Mouse (Mus musculus) liver, embryonic 16.5 days (tissue): Measurements from ENCODE around the gene Smim24. TPM values are rescaled to one million over a fixed set of nuclear protein-coding genes. Genes with fewer than 3 reads are reported as not detected.

Experiments
- ATAC-seq: fragments of 200-750 bp; cut with Nextera tagmentation; 2 replicates; pipeline ENCODE4 v1.8.0; 2017; ENCODE audit warnings: low read depth, mild to moderate bottlenecking, moderate number of reproducible peaks, moderate library complexity
- H3K27ac ChIP-seq: fragments of 300-500 bp; sonication (generic); 2 replicates; pipeline ENCODE4 v1.5.1; 2014; ENCODE audit warnings: mild to moderate bottlenecking, low read length
- H3K27me3 ChIP-seq: fragments of 300-500 bp; sonication (generic); 2 replicates; pipeline ENCODE4 v1.6.1; 2014; ENCODE audit warnings: low read depth, low read length, mixed read lengths; ENCODE audit not compliant: control insufficient read depth, insufficient read depth
- H3K36me3 ChIP-seq: fragments of 300-500 bp; sonication (generic); 2 replicates; pipeline ENCODE4 v1.6.1; 2014; ENCODE audit warnings: mild to moderate bottlenecking; ENCODE audit not compliant: control insufficient read depth, insufficient read depth
- H3K4me1 ChIP-seq: fragments of 300-500 bp; sonication (generic); 2 replicates; pipeline ENCODE4 v1.6.1; 2014; ENCODE audit warnings: low read depth, low read length, mixed read lengths; ENCODE audit not compliant: control insufficient read depth
- H3K4me2 ChIP-seq: fragments of 300-500 bp; sonication (generic); 2 replicates; pipeline ENCODE4 v1.6.1; 2014; ENCODE audit warnings: low read depth, low read length, mixed read lengths
- H3K4me3 ChIP-seq: fragments of 300-500 bp; sonication (generic); 2 replicates; pipeline ENCODE4 v1.5.1; 2014; ENCODE audit warnings: low read depth, mild to moderate bottlenecking, low read length
- H3K9ac ChIP-seq: fragments of 300-500 bp; sonication (generic); 2 replicates; pipeline ENCODE4 v1.6.1; 2014; ENCODE audit warnings: low read depth, low read length
- H3K9me3 ChIP-seq: fragments of 300-500 bp; sonication (generic); replicated peaks from 2 replicates; pipeline ENCODE4 v1.6.1; 2016; ENCODE audit warnings: low read length; ENCODE audit not compliant: control insufficient read depth
- WGBS: fragments of 180-500 bp; shearing (Covaris S2); extraction: QIAGEN DNeasy Blood & Tissue Kit; methylation state at CpG from one replicate; pipeline ENCODE4 v1.1.7; 2014; ENCODE audit not compliant: insufficient replicate concordance; 5-methylcytosine and 5-hydroxymethylcytosine counted together
- polyA plus RNA-seq: library from polyadenylated mRNA; unstranded; fragments of >200 nt; fragmentation: Nextera tagmentation; extraction: Ambion mirVana; gene quantifications from 2 replicates; pipeline ENCODE4 v1.2.1, GENCODE M21; 2015

Gene Smim24
- polyA plus RNA-seq, 1 experiment from 2014 or later = 4.1 TPM

DNA sequence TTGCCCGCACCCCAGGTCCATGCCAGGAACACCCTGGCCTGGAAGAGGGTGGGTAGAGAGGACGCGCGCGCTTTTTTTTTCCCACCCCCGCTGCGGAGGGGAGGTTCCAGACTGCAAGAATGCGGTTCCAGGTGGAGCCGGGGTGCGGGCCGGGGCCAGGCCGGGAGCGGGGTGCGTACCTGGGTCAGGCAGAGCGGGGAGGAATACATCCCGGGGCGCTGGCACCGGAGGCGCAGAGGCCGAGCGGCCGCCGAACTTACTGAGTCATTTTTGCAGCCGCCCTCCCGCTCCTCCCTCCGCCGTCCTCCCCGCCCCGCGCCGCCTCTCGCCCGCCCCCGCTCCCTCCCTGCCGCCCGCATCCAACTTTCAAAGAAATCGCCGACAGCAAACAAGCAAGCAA, 34.0 kb downstream of the Smim24 start:
- Histone ChIP-seq H3K4me3 (peak overlapping the region; percentile 62), H3K27me3 (peaks cover 75% of the 10 kb centered on the region), H3K9ac (peak overlapping the region; percentile 51; the same call in 1 of the 2 replicates), H3K4me1 (peaks cover 23% of the 10 kb centered on the region), H3K9me3 (no peaks in the 10 kb centered on the region), H3K4me2 (peak overlapping the region; percentile 65), H3K27ac (no peak overlapping the region), H3K36me3 (no peaks in the 10 kb centered on the region)
- no peak for ATAC-seq
- WGBS = 1% methylated on average over 38 of the region's 38 CpGs

DNA sequence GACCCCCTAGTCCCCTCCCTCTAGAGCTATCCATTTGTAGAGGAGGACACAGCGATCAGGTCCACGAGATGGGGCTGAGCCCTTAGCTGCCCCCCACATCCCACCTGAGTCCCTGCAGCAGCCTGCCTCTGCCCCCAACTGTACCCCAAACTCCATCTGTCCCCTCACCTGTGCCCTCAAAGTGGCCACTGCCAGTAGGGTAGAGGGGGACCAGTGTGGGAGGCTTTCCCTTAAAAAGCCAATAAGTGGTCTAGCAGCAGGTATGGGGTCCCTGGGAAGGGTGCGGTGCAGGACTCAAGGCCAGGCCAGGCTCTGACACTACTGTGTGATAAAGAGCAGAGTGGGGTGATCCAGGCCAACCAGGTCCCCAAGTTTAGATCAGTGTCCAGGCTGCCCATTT, 34.5 kb downstream of the Smim24 start:
- Histone ChIP-seq H3K27ac (no peak overlapping the region), H3K4me3 (peak overlapping the region; percentile 62), H3K36me3 (no peaks in the 10 kb centered on the region), H3K4me1 (peaks cover 23% of the 10 kb centered on the region), H3K9ac (no peak overlapping the region), H3K27me3 (peaks cover 78% of the 10 kb centered on the region), H3K9me3 (no peaks in the 10 kb centered on the region), H3K4me2 (peak overlapping the region; percentile 65)
- WGBS = 45% methylated on average over 3 of the region's 3 CpGs
- ATAC-seq = no peak

DNA sequence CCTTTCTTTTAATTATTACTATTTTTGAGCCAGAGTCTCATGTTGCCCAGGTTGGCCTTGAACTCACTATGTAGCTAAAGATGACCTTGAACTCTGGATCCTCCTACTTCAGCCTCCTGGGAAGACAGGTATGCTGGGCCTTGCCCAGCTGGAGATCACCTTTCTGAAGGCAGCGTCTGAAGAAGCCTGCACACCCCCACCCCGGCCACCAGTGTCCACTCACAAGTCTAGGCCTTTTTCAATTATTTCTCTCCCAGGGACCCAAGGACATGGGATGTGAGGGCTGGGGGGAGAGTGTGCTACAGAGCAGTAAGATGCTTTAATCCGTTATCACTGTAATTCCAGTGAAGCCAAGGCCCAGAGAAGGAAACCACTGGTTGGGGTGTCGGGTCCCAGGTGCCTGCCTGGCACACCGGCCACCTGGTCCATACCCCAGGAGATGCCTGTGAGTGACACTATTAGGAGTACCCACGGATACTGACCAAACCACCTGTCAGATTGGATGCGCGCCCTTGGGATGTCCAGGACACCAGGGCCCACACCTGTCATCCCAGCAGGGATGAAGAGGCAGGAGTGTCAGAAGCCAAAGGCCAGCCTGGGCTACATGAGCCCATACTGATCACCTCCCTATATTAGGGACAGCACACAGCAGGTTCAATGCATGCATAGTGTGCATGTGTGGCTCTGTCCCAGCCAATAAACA, 35.1 kb downstream of the Smim24 start:
- Histone ChIP-seq H3K4me1 (peaks cover 27% of the 10 kb centered on the region), H3K27ac (no peak overlapping the region), H3K36me3 (no peaks in the 10 kb centered on the region), H3K9ac (no peak overlapping the region), H3K4me2 (no peak overlapping the region), H3K27me3 (peaks cover 80% of the 10 kb centered on the region), H3K9me3 (no peaks in the 10 kb centered on the region), H3K4me3 (no peak overlapping the region)
- WGBS = 81% methylated on average over 8 of the region's 8 CpGs
- ATAC-seq = no peak

DNA sequence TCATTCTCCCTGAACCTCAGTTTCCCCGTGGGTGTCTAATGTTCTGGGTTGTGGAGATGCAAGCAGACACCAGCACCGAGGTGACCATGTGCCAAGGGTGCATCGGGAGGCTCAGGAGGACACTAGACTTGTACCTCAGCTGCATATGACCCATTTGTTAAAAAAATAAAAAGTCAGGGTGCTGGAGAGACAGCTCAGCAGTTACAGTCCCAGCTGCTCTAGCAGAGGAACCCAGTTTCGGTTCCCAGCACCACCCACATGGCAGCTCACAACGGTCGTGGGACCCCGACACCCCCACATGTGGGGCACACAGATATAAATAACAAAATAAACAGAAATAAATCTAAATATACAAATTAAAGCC, 35.6 kb downstream of the Smim24 start:
- 69% methylated on average over 7 of the region's 7 CpGs for WGBS
- peaks cover 32% of the 10 kb centered on the region for H3K4me1 ChIP-seq
- no peak for ATAC-seq

DNA sequence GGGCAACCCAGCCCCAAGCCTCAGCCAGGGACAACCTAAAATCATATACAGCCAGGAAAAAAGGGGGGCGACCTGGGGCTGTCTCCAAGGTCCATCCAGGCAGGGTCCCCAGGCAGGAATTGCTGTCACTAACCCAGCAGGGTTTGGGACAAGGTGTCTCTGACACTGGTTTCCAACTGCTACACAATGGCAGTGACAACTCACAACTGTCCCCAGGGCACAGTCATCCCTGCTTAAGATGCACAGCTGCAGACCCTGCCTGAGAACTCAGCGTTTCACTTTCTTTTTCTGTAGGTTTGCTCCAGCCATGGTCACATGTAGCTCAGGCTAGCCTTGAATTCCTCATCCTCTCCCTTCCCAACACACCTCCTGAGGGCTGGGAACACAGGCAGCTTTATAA, 36.2 kb downstream of the Smim24 start:
- no peaks in the 10 kb centered on the region for H3K9me3 ChIP-seq
- no peaks in the 10 kb centered on the region for H3K36me3 ChIP-seq
- peaks cover 33% of the 10 kb centered on the region for H3K4me1 ChIP-seq
- H3K4me3 ChIP-seq = no peak overlapping the region
- no peak overlapping the region for H3K27ac ChIP-seq
- peak overlapping the region; percentile 93; the same call in 1 of the 2 replicates for H3K4me2 ChIP-seq
- H3K9ac ChIP-seq = no peak overlapping the region
- ATAC-seq = no peak
- peaks cover 77% of the 10 kb centered on the region for H3K27me3 ChIP-seq
- 17% methylated on average over 2 of the region's 2 CpGs for WGBS

More for the DNA sequence above, 35.6 kb downstream of the Smim24 start:
- Histone ChIP-seq H3K27ac (no peak overlapping the region), H3K4me3 (no peak overlapping the region), H3K27me3 (peaks cover 80% of the 10 kb centered on the region), H3K4me2 (no peak overlapping the region), H3K9ac (no peak overlapping the region), H3K36me3 (no peaks in the 10 kb centered on the region), H3K9me3 (no peaks in the 10 kb centered on the region)

DNA sequence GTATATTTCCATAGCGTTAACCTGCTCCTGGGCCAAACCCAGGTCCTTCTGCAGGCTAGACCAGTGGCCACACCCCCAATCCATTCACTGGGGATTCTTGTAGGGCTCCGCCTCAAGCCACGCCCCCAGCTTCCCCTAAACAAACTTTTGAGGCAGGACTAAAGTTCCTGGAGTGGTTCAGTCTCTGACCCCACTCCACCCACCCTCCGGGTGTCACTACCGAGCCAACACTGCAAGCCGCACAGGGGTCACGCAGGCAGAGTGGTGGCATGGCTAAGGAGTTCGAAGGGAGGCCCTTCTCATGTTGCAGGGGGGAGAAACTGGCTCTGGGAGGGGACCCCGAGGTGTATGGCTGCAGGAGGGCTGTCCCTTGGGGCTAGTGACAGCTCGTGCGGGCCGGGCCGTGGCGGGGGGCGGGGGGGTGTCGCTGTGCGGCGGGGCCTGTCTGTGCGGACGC, 36.8 kb downstream of the Smim24 start:
- Histone ChIP-seq H3K4me3 (peak overlapping the region; percentile 70), H3K9ac (peak overlapping the region; percentile 76), H3K27ac (peak overlapping the region; percentile 91), H3K4me2 (peak overlapping the region; percentile 93), H3K9me3 (no peaks in the 10 kb centered on the region), H3K36me3 (no peaks in the 10 kb centered on the region), H3K4me1 (peaks cover 33% of the 10 kb centered on the region), H3K27me3 (peaks cover 72% of the 10 kb centered on the region)
- 0% methylated on average over 20 of the region's 20 CpGs for WGBS
- ATAC-seq = peak; percentile 62

DNA sequence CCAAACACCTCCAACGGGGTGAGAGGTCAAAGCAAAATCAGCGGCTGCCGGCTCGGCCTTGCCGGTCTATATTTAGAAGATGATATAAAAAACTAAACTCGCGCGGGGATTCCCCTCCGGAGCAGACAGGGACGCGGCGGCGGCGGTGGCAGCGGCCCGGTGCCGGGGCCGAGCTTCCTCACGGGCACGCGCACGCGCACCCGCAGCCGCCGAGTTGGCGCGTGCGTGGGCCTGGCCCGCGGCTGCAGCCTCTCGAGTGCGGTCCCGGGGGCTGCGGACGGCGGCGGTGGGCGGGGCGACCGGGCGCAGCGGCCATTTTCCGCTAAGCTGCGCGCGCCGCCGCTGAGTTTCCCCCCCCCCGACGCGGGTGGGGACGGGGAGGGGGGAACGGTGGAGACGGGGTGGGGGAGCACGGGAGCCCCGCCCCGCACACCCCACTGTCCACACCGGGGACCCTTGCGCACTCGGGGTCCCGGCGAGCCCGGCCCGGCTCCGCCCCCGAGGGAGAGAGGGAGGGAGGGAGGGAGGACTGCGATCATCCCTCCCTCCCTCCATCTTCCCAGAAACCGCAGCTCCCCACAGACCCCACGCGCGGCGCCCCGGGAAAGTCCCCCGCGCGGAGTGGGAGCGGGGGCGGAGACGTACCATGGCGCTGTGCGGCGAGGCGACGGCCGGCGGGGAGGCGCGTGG, 37.4 kb downstream of the Smim24 start:
- Histone ChIP-seq H3K4me2 (peak overlapping the region; percentile 93), H3K9ac (peak overlapping the region; percentile 76), H3K27me3 (peaks cover 65% of the 10 kb centered on the region), H3K27ac (peak overlapping the region; percentile 91), H3K4me3 (peak overlapping the region; percentile 70), H3K36me3 (no peaks in the 10 kb centered on the region), H3K9me3 (no peaks in the 10 kb centered on the region), H3K4me1 (peaks cover 33% of the 10 kb centered on the region)
- peak; percentile 28 for ATAC-seq
- under 1% methylated on average over 70 of the region's 89 CpGs for WGBS

DNA sequence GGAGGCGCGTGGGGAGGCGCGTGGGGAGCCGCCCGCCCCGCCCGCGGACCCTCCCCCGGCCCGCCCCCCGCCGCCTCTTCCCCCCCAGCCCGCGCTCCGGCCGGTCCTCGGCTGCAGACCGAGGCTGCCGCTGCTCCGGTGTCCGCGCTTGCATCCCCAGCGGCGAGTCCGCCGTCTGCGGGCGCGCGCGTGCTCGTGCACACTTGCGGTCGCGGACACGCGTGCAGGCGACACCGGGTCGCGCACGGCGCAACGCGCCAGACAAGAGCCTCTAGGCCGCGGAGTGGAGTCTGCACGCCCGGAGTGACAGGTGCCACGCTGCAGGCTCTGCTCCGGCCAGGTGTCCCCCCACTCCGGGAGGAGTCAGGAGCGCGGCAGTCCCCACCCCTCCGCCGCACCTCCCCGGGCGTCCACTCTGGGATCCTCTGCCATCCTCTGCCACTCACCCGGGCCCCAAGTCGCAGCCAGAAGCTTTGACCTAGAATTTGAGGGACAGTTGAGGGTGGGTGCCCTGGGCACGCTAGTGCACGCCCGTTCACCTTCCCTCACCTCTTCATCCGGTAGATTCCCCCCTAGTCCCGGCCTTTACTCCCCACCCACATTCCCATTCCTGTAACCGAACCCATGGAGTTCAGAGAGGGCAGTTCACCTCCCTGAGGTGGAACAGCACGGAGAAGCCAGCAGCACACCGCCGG, 38.1 kb downstream of the Smim24 start:
- ATAC-seq = no peak
- peak overlapping the region; percentile 70 for H3K4me3 ChIP-seq
- H3K9me3 ChIP-seq = no peaks in the 10 kb centered on the region
- H3K4me1 ChIP-seq = peaks cover 33% of the 10 kb centered on the region
- H3K4me2 ChIP-seq = peak overlapping the region; percentile 93
- H3K27ac ChIP-seq = peak overlapping the region; percentile 91; the same call in 1 of the 2 replicates
- peak overlapping the region; percentile 76 for H3K9ac ChIP-seq
- H3K36me3 ChIP-seq = no peaks in the 10 kb centered on the region
- WGBS = 2% methylated on average over 45 of the region's 70 CpGs
- peaks cover 58% of the 10 kb centered on the region for H3K27me3 ChIP-seq
